27 mouse cellular contexts compared by ENCODE assay signal in the genomic region with DNA sequence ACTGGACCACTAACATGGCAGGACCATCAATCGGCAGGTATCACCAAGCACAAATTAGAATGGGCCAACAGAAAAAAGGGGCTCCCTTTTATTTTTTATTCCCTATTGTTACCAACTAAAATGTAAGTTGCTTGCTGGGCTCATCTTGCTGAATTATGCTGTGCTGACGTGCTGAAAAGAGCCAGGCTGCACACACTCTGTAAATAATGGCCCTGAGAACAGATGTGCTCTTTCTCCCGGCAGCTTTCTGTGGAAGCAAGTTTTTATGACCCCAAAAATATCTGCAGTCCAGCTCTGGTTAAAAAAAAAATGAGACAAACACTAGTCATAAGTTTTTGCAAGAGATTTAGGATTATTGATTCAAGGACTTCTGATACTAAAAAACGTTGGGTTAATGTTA.
DNase-seq lines count a peak whose midpoint lies in the region; ATAC-seq lines count a peak whose summit lies in the region.
"Had no signal": no experiment of that assay in that cellular context is flagged by ENCODE, and none has a peak within 500 bp of the region (broad histone marks: within the 10 kb centered on the region; RNA-seq: fewer than 3 reads in every experiment).

No protein-coding gene starts in this region.

- peak; percentile 92 for ATAC-seq in lung, embryonic 16.5 days (ENCODE audit: low read depth)
- ATAC-seq: forebrain, embryonic 16.5 days; midbrain, embryonic 16.5 days had no signal

- H3K9ac ChIP-seq in lung, embryonic 16.5 days (ENCODE audit: low read length) = no peak overlapping the region
- H3K9ac ChIP-seq: heart, embryonic 13.5 days; hindbrain, embryonic 12.5 days; limb, embryonic 12.5 days; neural tube, embryonic 13.5 days had no signal

- no peak overlapping the region for H3K4me3 ChIP-seq in lung, embryonic 16.5 days (ENCODE audit: low read length)
- H3K4me3 ChIP-seq: embryonic facial prominence, embryonic 10.5 days; forebrain, embryonic 10.5 days; heart, embryonic 13.5 days; hindbrain, embryonic 12.5 days; limb, embryonic 12.5 days; midbrain, embryonic 10.5 days; myocyte; neural tube, embryonic 13.5 days had no signal

- peak overlapping the region; percentile 63 for H3K27ac ChIP-seq in lung, embryonic 16.5 days (ENCODE audit: low read length)
- H3K27ac ChIP-seq: embryonic facial prominence, embryonic 10.5 days; forebrain, embryonic 10.5 days; heart, embryonic 13.5 days; hindbrain, embryonic 12.5 days; limb, embryonic 12.5 days; macrophage; midbrain, embryonic 10.5 days; neural tube, embryonic 13.5 days had no signal

- no peaks in the 10 kb centered on the region for H3K9me3 ChIP-seq in lung, embryonic 16.5 days (ENCODE audit: control insufficient read depth, low read length)
- H3K9me3 ChIP-seq: embryonic facial prominence, embryonic 10.5 days; forebrain, embryonic 10.5 days; heart, embryonic 13.5 days; hindbrain, embryonic 12.5 days; limb, embryonic 12.5 days; midbrain, embryonic 10.5 days; neural tube, embryonic 13.5 days had no signal

- H3K4me1 ChIP-seq in lung, embryonic 16.5 days (replicated peaks; ENCODE audit: control insufficient read depth, insufficient read depth, low read length) = no peaks in the 10 kb centered on the region
- H3K4me1 ChIP-seq: forebrain, embryonic 10.5 days; heart, embryonic 13.5 days; hindbrain, embryonic 12.5 days; midbrain, embryonic 10.5 days; neural tube, embryonic 13.5 days had no signal

- H3K36me3 ChIP-seq in lung, embryonic 16.5 days (ENCODE audit: control insufficient read depth, insufficient read depth, low read length) = no peaks in the 10 kb centered on the region
- H3K36me3 ChIP-seq: embryonic facial prominence, embryonic 10.5 days; forebrain, embryonic 10.5 days; heart, embryonic 13.5 days; hindbrain, embryonic 12.5 days; limb, embryonic 12.5 days; midbrain, embryonic 10.5 days; neural tube, embryonic 13.5 days had no signal

- DNase-seq in embryo, embryonic 11 days = peak; percentile 14
- no peak for DNase-seq in embryo, embryonic 10 days (ENCODE audit: low spot score)
- DNase-seq in kidney, postnatal 4 days = peak; percentile 42 to 47
- no peak for DNase-seq in kidney, postnatal 36 days
- peak; percentile 5 to 51 for DNase-seq in lung, postnatal 4 days
- DNase-seq in ovary, postnatal 14 days (ENCODE audit: low spot score) = no peak
- DNase-seq in thymus, postnatal 25 days = no peak
- DNase-seq: adrenal gland, postnatal 10 days; cerebellum, adult 18-20 months; cerebellum, postnatal 14 days; gastrocnemius, postnatal 25 days; heart, adult 18-20 months; heart, postnatal 14 days; thymus, postnatal 36 days had no signal

- WGBS in lung, embryonic 16.5 days = 45% methylated on average over 4 of the region's 4 CpGs

- no peaks in the 10 kb centered on the region for H3K27me3 ChIP-seq in lung, embryonic 16.5 days (ENCODE audit: control insufficient read depth, insufficient read depth, low read depth, low read length)
- H3K27me3 ChIP-seq: heart, embryonic 13.5 days; hindbrain, embryonic 12.5 days; limb, embryonic 12.5 days; neural tube, embryonic 13.5 days had no signal

- no peak overlapping the region for H3K4me2 ChIP-seq in lung, embryonic 16.5 days (ENCODE audit: low read depth, low read length)
- H3K4me2 ChIP-seq: heart, embryonic 13.5 days; hindbrain, embryonic 12.5 days; limb, embryonic 12.5 days; liver, embryonic 11.5 days; neural tube, embryonic 13.5 days had no signal

Comparison
In these comparisons a context has a peak if more than half of its experiments do, and no peak if none do; other contexts are left out.
1. DNase-seq: peak in embryo, embryonic 11 days (single experiment), kidney, postnatal 4 days (2 of 2) and lung, postnatal 4 days (2 of 2); none in embryo, embryonic 10 days (single experiment), kidney, postnatal 36 days (0 of 2), ovary, postnatal 14 days (single experiment) and thymus, postnatal 25 days (single experiment).